Mouse (Mus musculus): ENCODE measurements around the gene Vgll1.

DNA sequence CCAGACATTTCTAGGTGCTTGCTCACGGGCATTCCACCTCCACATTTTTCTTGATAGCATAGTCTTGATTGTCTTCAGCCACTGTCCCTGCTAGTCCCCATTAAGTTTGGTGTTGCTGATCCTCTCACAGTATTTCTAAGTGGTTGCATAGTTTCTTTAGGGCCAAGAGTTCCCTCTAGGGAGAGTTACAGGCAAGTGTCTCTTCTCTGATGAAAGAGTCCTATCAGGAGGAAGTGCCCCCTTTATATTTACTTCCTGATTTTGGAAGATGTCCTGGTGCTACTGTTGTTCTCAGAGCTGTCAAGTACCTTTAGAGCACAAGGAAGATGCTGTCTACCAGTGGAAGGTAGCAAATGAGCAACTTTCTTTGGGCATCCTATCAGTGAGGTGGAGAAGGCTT lies 65.6 kb downstream of the Vgll1 start:
- TF ChIP-seq CTCF (IDR thresholded peaks at IDR 0.05; ENCODE audit: low read depth) = no peak
- TF ChIP-seq EP300 (optimal IDR thresholded peaks at IDR 0.05) = no peak

Measured in stomach, postnatal 0 days (tissue).